Mouse (Mus musculus) adrenal gland, postnatal 36 days (tissue): ENCODE results near the gene Saal1. TPM values are rescaled to one million over a fixed set of nuclear protein-coding genes. Genes with fewer than 3 reads are reported as not detected.
"Not testable (repeated sequence)": the region's sequence is repeated elsewhere in the genome, so short reads cannot be mapped to it uniquely, and the experiment has no call there.

Experiments
- DNase-seq, 2 experiments: peaks; one replicate each; pipeline ENCODE4 v3.0.0; 2021; ENCODE audit warnings: mixed read lengths in 1 of 2
- total RNA-seq, 2 experiments: library from RNA; stranded (reverse); gene quantifications; 2 replicates each; pipeline ENCODE4 v1.2.3; 2021

Saal1 gene
- total RNA-seq, 2 experiments from 2014 or later = 8.6 to 9.0 TPM

DNA sequence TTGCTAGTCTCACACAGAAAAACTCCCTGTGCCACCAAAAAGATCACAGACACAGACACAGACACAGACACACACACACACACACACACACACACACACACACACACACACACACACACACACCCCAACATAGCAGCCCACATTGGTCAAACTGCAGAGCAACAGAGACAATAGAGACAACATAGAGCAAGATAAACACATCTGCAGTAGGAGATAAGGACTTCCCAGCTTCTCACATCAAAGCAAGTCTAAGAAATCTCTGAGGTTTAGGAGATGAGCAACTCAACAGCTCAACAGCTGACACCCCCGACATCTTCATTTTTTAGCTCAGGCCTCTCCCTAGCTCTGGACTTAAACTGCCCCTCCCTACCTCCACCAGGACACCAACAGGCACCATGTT lies 13.7 kb downstream of the Saal1 start:
- no peak for DNase-seq

DNA sequence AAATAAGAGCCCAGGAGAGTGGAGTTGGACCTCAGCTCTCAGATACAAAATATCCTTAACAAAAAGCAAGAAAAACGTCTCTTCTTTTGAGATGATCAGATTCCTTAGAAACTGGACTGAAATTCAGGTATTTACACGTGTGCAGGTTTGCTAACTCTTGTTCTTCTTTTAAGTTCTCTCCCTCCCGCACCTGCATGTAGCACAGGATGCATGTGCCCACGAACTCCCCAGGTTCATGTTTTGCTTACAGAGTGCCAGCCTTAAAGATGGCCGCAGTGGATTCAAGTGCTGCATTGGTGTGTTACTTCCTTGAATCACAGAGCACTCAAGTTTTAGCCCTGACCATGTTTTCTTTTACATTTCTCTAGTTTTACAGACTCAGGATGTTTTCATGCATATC lies 23.7 kb downstream of the Saal1 start:
- no peak for DNase-seq

DNA sequence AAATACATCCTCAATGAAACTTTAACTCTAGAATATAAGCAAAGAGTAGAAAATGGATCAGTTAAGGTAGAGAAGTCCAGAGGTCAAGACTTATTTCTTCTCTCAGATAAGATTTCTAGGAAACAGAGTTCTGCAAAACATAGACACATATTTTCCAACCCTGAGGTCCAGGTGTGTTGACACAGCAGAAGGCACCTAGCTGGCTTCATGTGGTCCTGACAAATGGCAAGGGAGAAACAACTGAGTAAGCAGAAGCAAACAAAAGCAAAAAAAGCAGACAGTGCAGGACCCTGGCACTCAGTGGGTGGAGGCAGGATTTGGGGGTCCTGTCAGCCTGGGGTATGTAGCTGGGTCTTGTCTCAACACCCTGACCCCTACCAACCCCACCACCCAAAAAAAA lies 29.7 kb downstream of the Saal1 start:
- no peak for DNase-seq

DNA sequence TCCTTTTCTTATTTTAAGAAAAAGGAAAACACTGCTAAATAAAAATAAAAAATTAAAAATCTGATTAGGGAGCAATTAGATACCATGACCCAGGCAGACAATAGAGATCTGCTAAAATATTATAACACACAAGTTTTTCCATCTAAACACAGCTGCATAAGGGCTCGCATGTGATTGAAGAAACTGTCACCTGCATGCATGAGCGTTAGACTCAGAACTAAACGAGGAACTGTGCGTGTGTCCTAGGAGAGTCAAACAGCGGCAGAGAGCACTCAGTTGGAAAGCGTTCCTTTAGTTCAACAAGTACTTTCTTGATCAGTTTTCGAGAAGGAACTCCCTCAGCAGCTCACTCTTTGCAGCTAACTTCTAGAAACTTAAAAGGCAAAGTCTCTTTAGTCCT lies 31.4 kb downstream of the Saal1 start:
- not testable (repeated sequence) for DNase-seq

DNA sequence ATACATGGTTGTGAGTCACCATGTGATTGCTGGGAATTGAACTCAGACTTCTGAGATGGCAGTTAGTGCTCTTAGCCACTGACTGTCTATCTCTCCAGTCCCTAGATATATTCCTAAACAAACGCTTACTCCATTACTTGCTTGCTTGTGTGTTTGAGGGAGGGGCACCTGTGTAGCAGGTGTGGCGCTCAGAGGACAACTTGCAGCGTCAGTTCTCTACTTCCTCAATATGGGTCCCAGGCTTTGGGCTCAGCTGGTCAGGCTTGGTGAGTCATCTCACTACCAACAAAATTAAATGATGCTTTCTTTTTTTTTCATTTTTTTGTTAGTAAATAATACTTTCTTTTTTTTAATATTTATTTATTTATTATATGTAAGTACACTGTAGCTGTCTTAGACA lies 32.1 kb downstream of the Saal1 start:
- no peak for DNase-seq

DNA sequence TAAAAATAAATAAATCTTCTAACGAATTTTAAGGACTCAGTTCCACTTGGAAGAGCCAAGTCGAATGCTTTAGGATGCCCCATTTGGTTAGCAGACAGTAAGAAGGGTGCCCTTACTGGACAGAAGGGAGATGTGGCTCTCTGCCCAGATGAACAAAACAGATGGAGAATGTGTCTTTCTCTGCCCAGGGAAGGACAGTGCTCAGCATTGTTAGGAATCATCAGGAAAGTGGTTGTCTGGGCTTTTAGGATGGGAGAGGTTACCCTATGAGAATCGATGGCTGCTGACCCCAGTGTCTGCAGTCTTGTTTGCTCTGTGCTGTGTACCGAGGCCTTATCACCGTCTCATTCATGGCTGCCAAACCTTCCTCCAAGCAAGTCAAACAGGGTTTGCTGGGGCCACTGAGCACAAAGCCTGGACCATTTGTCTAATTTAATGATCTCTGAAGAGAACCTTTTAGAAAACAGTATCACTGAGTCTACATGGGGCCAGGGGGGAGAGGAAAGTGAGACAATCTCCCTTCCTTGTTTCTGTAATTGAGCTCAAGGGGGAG lies 33.6 kb downstream of the Saal1 start:
- no peak for DNase-seq

DNA sequence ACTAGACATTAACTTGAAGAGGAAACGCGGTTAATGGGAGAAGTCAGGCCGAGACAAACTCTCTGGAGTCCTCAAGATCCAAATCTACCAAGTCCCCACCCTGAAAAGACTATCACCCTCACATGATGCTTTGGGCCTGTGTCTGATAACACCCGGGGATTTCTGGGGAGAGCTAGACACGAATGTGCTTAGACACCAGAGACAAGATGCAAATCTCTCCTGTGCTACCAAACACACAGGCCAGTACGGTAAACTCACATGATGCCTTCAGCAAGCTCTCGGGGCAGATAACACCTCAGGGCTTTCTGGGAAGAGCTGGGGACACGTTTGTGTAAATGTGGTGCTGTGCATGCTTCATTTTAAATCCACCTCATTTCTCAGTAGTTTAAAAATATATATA lies 34.6 kb downstream of the Saal1 start:
- no peak for DNase-seq

DNA sequence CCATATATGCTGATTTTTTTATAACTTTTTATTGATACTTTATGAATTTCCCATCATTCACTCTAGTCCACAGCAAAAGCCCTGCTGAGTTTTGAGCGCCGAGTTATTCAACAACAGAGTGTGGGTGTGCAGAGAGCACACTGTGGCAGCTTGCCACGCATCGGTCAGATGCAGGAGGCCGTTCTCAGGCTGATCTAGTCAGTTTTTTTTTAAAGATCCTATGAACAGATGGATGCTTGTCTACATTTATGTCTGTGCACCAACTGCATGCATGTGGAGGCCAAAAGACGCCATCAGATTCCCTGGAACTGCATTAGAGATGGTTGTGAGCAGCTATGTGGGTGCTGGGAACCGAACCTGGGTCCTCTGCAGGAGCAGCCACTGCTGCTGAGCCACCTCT lies 35.4 kb downstream of the Saal1 start:
- no peak for DNase-seq

DNA sequence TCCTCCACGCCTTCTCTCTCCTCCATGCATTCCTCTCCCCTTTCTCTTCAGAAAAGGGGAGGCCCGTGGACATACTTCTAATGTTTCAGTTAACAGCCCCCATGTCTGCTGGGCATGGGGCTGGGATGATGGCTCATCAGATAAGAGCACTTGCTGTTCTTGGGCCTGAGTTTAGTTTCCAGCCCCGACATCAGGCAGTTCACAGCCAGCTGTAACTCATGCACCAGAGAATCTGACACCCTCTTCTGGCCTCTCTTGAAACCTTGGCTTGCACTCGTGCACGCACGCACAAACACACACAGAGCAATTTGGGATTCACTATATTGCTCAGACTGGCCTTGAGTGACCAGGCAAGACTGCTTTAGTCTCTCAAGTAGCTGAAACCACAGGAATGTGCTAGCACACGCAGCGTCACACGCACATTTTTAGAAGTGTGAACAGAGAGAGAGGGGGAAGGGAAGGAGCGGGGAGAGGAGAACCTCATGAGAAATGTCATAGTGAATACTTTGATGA lies 38.3 kb downstream of the Saal1 start, which contains the start of gene Tph1:
Gene Tph1 (minus strand): TSS at position 378 of the 513 bp plus-strand sequence.
- DNase-seq = no peak

DNA sequence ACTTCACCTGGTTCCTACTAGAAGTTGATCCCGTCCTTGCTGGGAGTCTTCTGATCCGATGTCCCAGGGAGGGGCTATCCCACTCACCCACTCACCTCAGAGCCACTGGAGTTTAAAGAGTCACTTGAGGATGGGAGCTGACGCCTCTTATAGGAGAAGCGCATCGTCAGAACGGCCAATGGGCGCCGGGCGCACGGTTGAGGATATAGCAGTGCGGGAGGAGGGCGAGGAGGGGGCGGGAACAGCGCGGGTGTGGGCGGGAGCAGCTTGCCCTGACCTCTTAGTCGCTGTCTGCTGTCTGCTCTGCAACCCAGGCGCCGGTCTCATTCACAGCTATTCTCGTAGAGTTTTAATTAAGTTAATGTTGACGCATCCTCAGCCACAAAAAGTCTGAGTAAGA lies 43.2 kb downstream of the Saal1 start:
- DNase-seq = peak; percentile 10 to 15

DNA sequence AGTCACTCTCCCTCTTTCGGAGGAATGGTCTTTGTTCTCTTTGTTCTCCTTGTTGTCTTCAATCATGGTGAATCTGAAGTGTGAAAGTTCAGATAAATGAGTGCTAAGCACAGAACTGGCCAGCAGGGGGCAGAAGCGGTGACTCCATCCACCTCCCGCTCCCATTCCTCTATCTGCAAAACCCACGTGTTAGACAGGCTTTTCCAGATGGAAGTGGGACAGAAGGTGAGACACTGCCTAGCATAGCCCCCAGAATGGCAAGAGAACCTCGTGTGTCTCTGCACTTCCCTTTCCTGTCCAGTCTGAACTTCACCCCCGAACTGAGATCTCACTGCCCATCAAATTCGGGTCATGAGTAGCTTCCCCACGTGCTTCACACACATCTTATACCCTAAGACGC lies 45.2 kb downstream of the Saal1 start:
- DNase-seq = peak; percentile 9 to 53

DNA sequence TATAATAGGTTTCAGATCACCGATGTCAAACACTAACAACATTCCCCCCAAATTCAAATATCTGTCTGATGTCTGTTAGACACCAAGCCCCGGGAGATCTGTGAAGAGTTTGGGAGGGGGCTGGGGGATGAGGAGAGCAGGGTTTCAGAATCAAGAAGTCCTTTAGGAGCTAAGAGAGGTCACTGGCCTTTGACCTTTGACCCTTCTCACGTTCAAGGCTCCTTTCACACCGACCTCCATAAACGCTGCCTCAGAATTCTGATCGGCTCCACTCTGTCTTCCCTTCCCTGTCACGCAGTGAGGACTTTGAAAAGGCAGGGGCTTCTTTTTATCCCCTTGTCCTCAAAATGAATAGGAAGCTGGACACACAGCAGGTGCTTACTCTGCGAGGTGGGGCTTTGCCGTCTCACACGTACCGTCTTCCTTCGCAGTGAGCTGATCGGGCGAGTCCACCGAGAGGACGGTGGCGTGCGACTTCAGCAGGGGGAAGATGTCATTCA lies 48.8 kb downstream of the Saal1 start:
- no peak for DNase-seq

DNA sequence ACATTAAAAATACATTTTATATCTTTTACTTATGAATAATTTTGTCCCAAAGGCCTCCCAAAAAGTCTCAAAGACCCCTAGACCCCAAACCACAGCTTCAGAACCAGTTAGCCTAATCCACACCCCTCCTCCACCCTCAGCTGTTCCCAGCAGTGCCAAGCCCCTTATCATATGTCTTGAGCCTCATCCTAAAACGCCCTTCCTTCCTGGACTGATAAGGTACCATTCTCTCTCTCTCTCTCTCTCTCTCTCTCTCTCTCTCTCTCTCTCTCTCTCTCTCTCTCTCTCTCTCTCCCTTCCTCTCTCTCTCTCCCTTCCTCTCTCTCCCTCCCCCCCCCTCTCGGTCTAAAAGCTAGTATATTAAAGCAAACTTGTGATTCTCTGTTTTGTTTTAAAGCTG lies 58.2 kb downstream of the Saal1 start:
- DNase-seq = no peak

DNA sequence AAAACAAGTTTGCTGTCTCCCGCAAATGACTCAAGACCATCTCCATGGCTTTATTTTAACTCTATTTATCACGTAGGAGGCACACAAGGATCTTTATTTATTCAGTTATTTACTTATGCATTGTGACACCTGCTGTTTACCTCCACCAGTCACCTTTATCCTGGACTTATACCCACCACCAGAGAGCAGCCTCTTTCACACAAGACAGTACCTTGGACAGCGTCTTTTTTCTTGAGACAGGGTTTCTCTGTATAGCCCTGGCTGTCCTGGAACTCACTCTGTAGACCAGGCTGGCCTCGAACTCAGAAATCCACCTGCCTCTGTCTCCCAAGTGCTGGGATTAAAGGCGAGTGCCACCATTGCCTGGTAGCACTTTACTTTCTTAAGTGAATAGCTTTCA lies 60.2 kb downstream of the Saal1 start:
- not testable (repeated sequence) for DNase-seq

DNA sequence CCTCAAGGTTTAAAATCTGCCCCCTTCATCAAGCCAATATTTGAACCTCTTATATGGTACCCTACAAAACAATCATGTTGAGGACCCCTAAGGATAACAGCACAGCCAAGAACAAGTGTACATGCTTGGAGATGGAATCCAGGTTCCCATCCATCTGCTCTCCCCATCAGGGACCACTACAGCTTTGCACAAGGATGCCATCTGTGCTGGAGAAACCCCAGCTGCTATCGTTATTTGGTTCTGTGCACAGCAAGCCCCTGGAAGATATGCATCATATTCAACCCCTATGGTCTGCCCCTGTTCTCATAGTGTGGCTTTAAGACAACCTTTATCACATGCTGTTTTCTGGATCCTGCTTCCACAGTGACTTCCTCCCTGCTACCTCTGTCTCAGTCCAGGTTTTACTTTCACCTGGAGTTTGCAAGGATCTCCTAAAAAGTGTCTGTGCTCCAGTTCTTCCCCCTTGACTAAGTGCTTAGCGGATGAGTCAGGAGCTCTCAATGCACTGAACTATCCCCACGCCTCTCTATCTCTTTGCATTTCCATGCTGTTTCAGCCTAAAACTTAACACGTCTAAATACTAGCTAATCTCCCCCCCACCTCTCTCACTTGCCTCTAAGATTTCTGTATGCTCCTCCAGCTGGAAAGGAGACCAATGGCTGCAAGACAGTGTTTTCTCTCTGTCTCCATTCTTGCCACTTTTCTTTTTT lies 61.9 kb downstream of the Saal1 start:
- DNase-seq = no peak

DNA sequence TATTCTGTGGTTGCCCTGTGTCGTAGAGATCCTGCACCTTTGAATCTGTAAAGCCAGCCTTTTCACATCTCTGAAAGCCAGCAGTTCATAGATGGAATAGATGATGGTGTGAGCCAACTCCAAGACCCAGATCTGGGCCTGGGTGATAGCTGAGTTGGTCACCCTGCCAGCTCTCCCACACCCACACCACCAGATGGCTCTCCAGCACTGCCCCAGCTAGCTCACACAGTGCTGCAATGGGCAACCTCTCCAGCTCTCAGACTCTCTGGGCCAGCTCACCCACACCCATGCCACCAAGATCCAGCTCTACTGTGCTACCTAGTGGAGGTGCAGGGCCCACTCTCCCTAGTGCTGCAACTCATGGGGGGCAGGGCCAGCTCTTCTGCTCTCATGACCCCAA lies 67.3 kb downstream of the Saal1 start:
- DNase-seq = peak; percentile 18 to 21

DNA sequence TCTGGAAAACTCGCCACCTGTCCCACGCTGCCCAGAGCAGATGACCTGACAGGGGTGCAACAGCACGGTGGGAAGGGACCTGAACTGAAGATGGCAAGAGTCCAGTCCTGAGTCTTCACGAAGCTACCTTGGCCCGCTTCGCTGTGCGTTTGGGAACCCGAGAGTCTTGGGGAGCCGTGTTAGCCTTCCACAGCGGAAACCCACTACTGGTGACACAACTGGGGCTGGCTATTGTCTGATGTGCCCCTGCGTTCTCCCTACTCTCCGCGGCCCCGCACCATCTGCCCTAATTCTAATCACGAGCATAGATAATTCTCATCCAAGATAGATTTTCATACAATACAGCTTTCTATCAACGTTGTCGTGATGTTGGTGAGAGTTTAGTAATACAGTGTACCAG lies 70.4 kb downstream of the Saal1 start:
- DNase-seq = no peak

DNA sequence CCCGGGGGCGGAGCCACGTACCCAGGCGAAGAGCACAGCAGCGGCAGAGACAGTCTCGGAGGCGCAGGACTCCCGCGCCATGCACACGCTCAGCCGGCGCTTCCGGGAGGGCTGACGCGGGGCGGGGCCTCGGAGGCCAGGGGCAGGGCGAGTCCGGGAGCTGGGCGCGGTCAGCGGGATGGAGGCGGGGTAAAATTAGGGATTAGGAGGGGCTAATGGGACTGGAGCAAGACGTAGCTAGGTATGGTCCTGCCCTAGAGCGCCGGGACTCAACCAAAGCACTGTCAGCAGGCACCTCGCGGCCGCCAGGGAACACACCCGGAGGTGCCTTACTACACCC lies 70.8 kb downstream of the Saal1 start, which contains the start of gene Sergef:
Gene Sergef (minus strand): TSS at position 116 of the 340 bp plus-strand sequence.
- peak; percentile 96 to 97 for DNase-seq

DNA sequence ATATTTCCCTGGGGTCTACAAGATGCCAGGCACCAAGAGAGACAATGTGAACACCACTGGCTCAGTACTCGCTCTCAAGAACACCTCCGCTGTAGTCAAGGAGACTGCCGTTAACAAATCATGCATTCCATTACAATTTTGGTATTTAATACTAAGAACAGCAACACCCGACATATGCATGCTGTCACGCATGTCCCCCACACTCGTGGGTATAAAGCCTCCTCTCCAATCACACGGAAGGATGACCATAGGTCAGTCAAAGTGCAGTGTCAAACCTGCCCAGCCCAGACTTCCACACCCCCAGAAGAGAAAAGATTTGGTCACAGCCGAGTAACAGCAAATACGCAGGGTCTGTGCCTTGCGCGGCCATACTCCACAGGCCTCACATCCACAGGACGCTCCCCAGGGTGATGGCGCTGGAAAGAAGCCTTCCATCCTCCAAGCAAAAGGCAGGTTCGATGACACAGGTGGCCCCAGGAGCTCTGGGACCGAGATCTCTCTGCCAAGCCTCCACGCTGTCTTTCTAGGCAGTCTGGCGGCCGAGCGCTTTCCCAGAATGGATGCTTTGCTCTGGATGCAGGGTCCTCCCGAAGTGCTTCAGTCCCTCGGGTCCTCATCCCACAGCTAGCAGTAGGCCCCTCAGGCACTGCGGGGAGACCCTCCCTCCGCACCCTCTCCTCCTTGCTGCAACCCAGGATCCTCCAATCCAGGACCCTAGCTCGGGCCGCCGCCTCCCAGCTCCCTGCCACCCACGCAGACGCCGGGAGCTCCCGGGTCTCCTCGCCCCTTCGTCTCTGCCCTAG lies 71.4 kb downstream of the Saal1 start:
- DNase-seq = no peak
